Mouse (Mus musculus): ENCODE measurements around the gene Ndst2.

DNA sequence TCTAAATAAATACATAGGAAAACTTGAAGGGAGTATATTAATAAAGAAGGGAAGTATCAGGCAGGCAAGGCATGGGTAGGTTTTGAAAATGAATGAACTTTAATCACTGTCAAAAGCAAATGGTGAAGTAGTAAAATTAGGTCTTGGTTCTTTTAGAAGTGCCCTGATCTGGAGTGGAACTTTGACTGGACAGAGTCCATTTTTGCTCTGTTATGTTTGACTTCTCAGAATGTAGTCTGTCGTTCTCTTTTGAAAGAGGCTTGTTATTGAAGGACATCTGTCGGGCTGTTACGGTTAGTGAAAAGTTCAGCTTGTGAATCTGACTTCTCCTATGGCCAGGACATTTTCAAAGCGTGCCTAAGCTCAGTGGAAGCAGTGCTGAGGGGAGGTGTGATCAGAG is 56.5 kb downstream of the Ndst2 start:
- TF ChIP-seq CTCF (IDR thresholded peaks at IDR 0.05; ENCODE audit: low read depth) (no peak), EP300 (IDR thresholded peaks at IDR 0.05; ENCODE audit: low read depth) (no peak)
